Mouse (Mus musculus) midbrain, embryonic 11.5 days (tissue): ENCODE measurements around the gene Nalcn. TPM values are rescaled to one million over a fixed set of nuclear protein-coding genes. Genes with fewer than 3 reads are reported as not detected.

Experiments used
- ATAC-seq: fragments of 200-750 bp; cut with Nextera tagmentation; 2 replicates; pipeline ENCODE4 v1.8.0; 2017; ENCODE audit warnings: moderate TSS enrichment, moderate library complexity; ENCODE audit not compliant: low FRiP score
- DNase-seq: peaks from one replicate; pipeline ENCODE4 v3.0.0; 2015; ENCODE audit warnings: low spot score; ENCODE audit errors: missing footprints
- H3K27ac ChIP-seq: fragments of 300-500 bp; sonication (generic); 2 replicates; pipeline ENCODE4 v1.5.1; 2014; ENCODE audit warnings: low read depth, low read length
- H3K27me3 ChIP-seq: fragments of 300-500 bp; sonication (generic); 2 replicates; pipeline ENCODE4 v1.6.1; 2014; ENCODE audit warnings: mild to moderate bottlenecking, low read length, moderate library complexity, mixed read lengths; ENCODE audit not compliant: control insufficient read depth, insufficient read depth
- H3K36me3 ChIP-seq: fragments of 300-500 bp; sonication (generic); 2 replicates; pipeline ENCODE4 v1.6.1; 2014; ENCODE audit warnings: mild to moderate bottlenecking, low read length, moderate library complexity, mixed read lengths; ENCODE audit not compliant: control insufficient read depth, insufficient read depth
- H3K4me1 ChIP-seq: fragments of 300-500 bp; sonication (generic); 2 replicates; pipeline ENCODE4 v1.6.1; 2014; ENCODE audit warnings: low read length; ENCODE audit not compliant: control insufficient read depth, insufficient read depth
- H3K4me2 ChIP-seq: fragments of 300-500 bp; sonication (generic); 2 replicates; pipeline ENCODE4 v1.6.1; 2014; ENCODE audit warnings: mild to moderate bottlenecking, moderate library complexity
- H3K4me3 ChIP-seq: fragments of 300-500 bp; sonication (generic); 2 replicates; pipeline ENCODE4 v1.5.1; 2014; ENCODE audit warnings: low read depth, low read length
- H3K9ac ChIP-seq: fragments of 300-500 bp; sonication (generic); 2 replicates; pipeline ENCODE4 v1.6.1; 2014; ENCODE audit warnings: low read length
- H3K9me3 ChIP-seq: fragments of 300-500 bp; sonication (generic); 2 replicates; pipeline ENCODE4 v1.6.1; 2016; ENCODE audit warnings: low read length; ENCODE audit not compliant: control insufficient read depth
- WGBS: fragments of 180-500 bp; shearing (Covaris S2); extraction: QIAGEN DNeasy Blood & Tissue Kit; methylation state at CpG from one replicate; pipeline ENCODE4 v1.1.7; 2014; 5-methylcytosine and 5-hydroxymethylcytosine counted together
- polyA plus RNA-seq: library from polyadenylated mRNA; unstranded; fragments of >200 nt; fragmentation: Nextera tagmentation; extraction: Ambion mirVana; gene quantifications from 2 replicates; pipeline ENCODE4 v1.2.1, GENCODE M21; 2014

Nalcn gene
- polyA plus RNA-seq, 1 experiment from 2014 or later, result 3.9 TPM

- ATAC-seq, result no peak
Observed at GRCm38 (mm10) chr14:123435542-123435941, 191.4 kb downstream of the Nalcn start.

GRCm38 (mm10) chr14:123376167-123376855, 250.6 kb downstream of the Nalcn start:
- Histone ChIP-seq H3K36me3 (no peaks in the 10 kb centered on the region), H3K9ac (no peak overlapping the region), H3K27me3 (no peaks in the 10 kb centered on the region), H3K4me1 (no peaks in the 10 kb centered on the region), H3K9me3 (no peaks in the 10 kb centered on the region), H3K4me3 (no peak overlapping the region), H3K27ac (no peak overlapping the region), H3K4me2 (no peak overlapping the region)
- 77% methylated on average over 7 of the region's 7 CpGs for WGBS
- peak; percentile 45; the same call in 1 of the 2 replicates for ATAC-seq
- no peak for DNase-seq

More at GRCm38 (mm10) chr14:123435542-123435941, 191.4 kb downstream of the Nalcn start:
- Histone ChIP-seq H3K27me3 (no peaks in the 10 kb centered on the region), H3K36me3 (no peaks in the 10 kb centered on the region), H3K4me2 (no peak overlapping the region), H3K27ac (no peak overlapping the region), H3K9ac (no peak overlapping the region), H3K4me3 (no peak overlapping the region), H3K4me1 (no peaks in the 10 kb centered on the region), H3K9me3 (no peaks in the 10 kb centered on the region)
- DNase-seq, result no peak
- WGBS, result 90% methylated on average over 3 of the region's 3 CpGs

GRCm38 (mm10) chr14:123371522-123371921, 255.4 kb downstream of the Nalcn start:
- Histone ChIP-seq H3K27ac (no peak overlapping the region), H3K36me3 (no peaks in the 10 kb centered on the region), H3K4me1 (no peaks in the 10 kb centered on the region), H3K9me3 (no peaks in the 10 kb centered on the region), H3K4me2 (no peak overlapping the region), H3K27me3 (no peaks in the 10 kb centered on the region), H3K9ac (no peak overlapping the region), H3K4me3 (no peak overlapping the region)
- 18% methylated on average over 9 of the region's 9 CpGs for WGBS
- ATAC-seq, result peak; percentile 83
- peak; percentile 90 for DNase-seq

DNA sequence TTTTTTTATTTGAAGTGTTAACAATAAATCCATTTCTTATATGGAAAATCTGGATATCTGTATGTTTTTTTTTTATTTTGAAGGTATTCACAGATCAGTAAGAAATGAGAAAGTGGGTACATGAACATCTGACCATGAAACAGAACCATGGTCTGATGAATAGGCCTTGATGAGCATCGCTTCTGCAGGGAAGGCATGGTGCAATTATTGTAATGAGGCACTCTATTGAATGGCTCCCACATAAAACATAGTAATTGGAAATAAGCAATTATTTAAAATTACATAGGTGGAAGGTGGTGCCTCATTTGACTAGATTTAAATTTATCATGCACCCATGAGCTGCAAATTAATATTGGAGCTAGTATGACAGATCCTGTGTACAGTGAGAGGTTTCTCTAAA, 267.3 kb downstream of the Nalcn start:
- WGBS, result 89% methylated on average over 1 of the region's 1 CpGs
- Histone ChIP-seq H3K27ac (no peak overlapping the region), H3K27me3 (no peaks in the 10 kb centered on the region), H3K9me3 (no peaks in the 10 kb centered on the region), H3K9ac (no peak overlapping the region), H3K4me2 (no peak overlapping the region), H3K36me3 (no peaks in the 10 kb centered on the region), H3K4me1 (no peaks in the 10 kb centered on the region), H3K4me3 (no peak overlapping the region)
- no peak for ATAC-seq
- DNase-seq, result no peak

- H3K27me3 ChIP-seq, result no peaks in the 10 kb centered on the region
- ATAC-seq (peak; percentile 54; the same call in 1 of the 2 replicates), DNase-seq (peak; percentile 92)
- no peak overlapping the region for H3K4me2 ChIP-seq
- no peak overlapping the region for H3K4me3 ChIP-seq
- no peak overlapping the region for H3K9ac ChIP-seq
- H3K9me3 ChIP-seq, result no peaks in the 10 kb centered on the region
- H3K36me3 ChIP-seq, result no peaks in the 10 kb centered on the region
- no peaks in the 10 kb centered on the region for H3K4me1 ChIP-seq
- WGBS, result 23% methylated on average over 6 of the region's 6 CpGs
- H3K27ac ChIP-seq, result no peak overlapping the region
Observed at GRCm38 (mm10) chr14:123352973-123353372, 274.0 kb downstream of the Nalcn start.

DNA sequence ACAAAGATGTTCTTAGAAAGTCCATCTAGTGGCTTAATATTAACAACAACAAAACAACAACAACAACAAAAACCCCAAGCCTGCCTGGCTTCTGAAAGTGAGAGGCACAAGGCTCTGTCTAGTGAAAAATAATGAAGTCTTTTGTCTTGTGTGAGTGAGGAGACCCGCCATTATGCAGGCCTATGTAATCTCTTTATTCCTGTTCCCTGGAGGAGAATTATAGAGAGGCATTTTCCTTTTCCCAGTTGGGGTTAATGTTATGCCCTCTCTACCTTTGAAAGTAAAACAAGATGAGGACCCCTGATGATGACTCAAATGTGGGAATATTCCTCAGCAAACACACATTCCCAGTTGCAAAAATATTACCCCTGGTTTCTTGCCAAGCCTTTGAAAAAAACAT, 295.1 kb downstream of the Nalcn start:
- Histone ChIP-seq H3K4me3 (no peak overlapping the region), H3K9ac (no peak overlapping the region), H3K4me1 (no peaks in the 10 kb centered on the region), H3K36me3 (no peaks in the 10 kb centered on the region), H3K27me3 (no peaks in the 10 kb centered on the region), H3K27ac (no peak overlapping the region), H3K9me3 (no peaks in the 10 kb centered on the region), H3K4me2 (no peak overlapping the region)
- WGBS, result 18% methylated on average over 1 of the region's 1 CpGs
- DNase-seq (no peak), ATAC-seq (peak; percentile 52; the same call in 1 of the 2 replicates)

DNA sequence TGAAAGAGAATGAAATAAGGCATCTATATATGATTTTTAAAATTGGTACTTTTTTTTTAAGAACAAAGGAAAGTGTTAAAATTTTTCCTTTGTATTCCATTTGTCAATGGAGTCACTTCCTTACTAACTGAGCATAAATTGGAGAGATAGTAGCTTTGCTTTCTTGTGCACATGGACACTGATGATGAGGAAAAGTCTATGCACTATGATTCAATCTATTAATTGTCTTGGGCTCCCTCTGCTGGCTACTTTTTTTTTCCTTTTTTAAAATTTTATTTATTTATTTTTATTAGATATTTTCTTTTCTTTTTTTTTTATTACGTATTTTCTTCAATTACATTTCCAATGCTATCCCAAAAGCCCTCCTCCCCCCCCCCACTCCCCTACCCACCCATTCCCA, 312.6 kb downstream of the Nalcn start:
- ATAC-seq (no peak), DNase-seq (no peak)
- Histone ChIP-seq H3K4me1 (no peaks in the 10 kb centered on the region), H3K4me2 (no peak overlapping the region), H3K27ac (no peak overlapping the region), H3K9ac (no peak overlapping the region), H3K4me3 (no peak overlapping the region), H3K36me3 (no peaks in the 10 kb centered on the region), H3K27me3 (no peaks in the 10 kb centered on the region), H3K9me3 (no peaks in the 10 kb centered on the region)
- 43% methylated on average over 1 of the region's 1 CpGs for WGBS

DNA sequence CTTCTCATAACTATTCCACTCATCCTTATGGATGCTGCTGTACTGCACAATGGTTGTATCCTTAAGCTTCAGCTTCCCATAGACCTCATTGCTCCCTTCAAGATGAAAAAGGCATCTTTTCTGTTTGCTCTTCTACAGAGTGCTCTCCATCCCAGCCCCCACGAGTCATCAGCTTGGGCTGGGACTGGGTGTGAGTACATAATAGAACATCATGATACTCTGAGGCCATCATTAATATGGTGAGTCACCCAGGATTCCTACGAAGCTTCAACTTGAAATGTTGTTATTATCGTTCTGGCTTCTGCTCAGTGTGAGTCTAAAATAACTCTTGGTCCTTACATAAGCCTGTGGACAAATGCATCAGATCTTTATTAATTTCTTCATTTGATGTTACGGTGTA, 314.6 kb downstream of the Nalcn start:
- H3K9me3 ChIP-seq, result no peaks in the 10 kb centered on the region
- no peak overlapping the region for H3K27ac ChIP-seq

GRCm38 (mm10) chr14:123296068-123296467, 330.9 kb downstream of the Nalcn start:
- no peaks in the 10 kb centered on the region for H3K27me3 ChIP-seq
- no peak for ATAC-seq
- no peaks in the 10 kb centered on the region for H3K4me1 ChIP-seq
- H3K4me2 ChIP-seq, result no peak overlapping the region
- H3K9me3 ChIP-seq, result no peaks in the 10 kb centered on the region
- no peak overlapping the region for H3K9ac ChIP-seq
- DNase-seq, result no peak
- no peaks in the 10 kb centered on the region for H3K36me3 ChIP-seq
- no peak overlapping the region for H3K4me3 ChIP-seq
- H3K27ac ChIP-seq, result no peak overlapping the region

More for the DNA sequence above, 314.6 kb downstream of the Nalcn start:
- no peaks in the 10 kb centered on the region for H3K36me3 ChIP-seq
- H3K27me3 ChIP-seq, result no peaks in the 10 kb centered on the region
- no peak for DNase-seq
- no peak overlapping the region for H3K4me3 ChIP-seq
- no peak overlapping the region for H3K9ac ChIP-seq
- H3K4me2 ChIP-seq, result no peak overlapping the region
- 86% methylated on average over 4 of the region's 4 CpGs for WGBS
- no peaks in the 10 kb centered on the region for H3K4me1 ChIP-seq
- ATAC-seq, result no peak
